Mouse (Mus musculus) R1 (cell line): ENCODE measurements at regions not wholly inside any gene's neighbourhood (a gene's known extent, or its start where the extent isn't known, plus 50 kb on each side); places are given as distances from the start of the nearest gene placed in this dataset.

Experiments used
- DNase-seq: peaks from one replicate; pipeline ENCODE4 v3.0.0-alpha.2; 2018; ENCODE audit warnings: low read depth, low spot score

- no peak for DNase-seq
Observed at GRCm38 (mm10) chr8:6583337-6584096, 1478.4 kb upstream of the Slc10a2 start.

- DNase-seq, result no peak
Observed at GRCm38 (mm10) chr8:6582732-6583131, 1477.6 kb upstream of the Slc10a2 start.

GRCm38 (mm10) chr8:6577868-6578634, 1472.9 kb upstream of the Slc10a2 start:
- no peak for DNase-seq

- DNase-seq, result no peak
Observed at GRCm38 (mm10) chr8:6575241-6575640, 1470.1 kb upstream of the Slc10a2 start.

GRCm38 (mm10) chr8:6573492-6573891, 1468.3 kb upstream of the Slc10a2 start:
- no peak for DNase-seq

- DNase-seq, result peak; percentile 23
Observed at GRCm38 (mm10) chr8:6572066-6572665, 1467.0 kb upstream of the Slc10a2 start.

- DNase-seq, result no peak
Observed at GRCm38 (mm10) chr8:6550965-6551364, 1445.8 kb upstream of the Slc10a2 start.

- no peak for DNase-seq
Observed at GRCm38 (mm10) chr8:6527171-6527570, 1422.0 kb upstream of the Slc10a2 start.

GRCm38 (mm10) chr8:6515882-6516682, 1410.9 kb upstream of the Slc10a2 start:
- no peak for DNase-seq

GRCm38 (mm10) chr8:6492453-6492852, 1387.3 kb upstream of the Slc10a2 start:
- no peak for DNase-seq

- DNase-seq, result no peak
Observed at GRCm38 (mm10) chr8:6481966-6482365, 1376.8 kb upstream of the Slc10a2 start.

GRCm38 (mm10) chr8:6471089-6471488, 1365.9 kb upstream of the Slc10a2 start:
- DNase-seq, result no peak

GRCm38 (mm10) chr8:6456553-6457180, 1351.5 kb upstream of the Slc10a2 start:
- no peak for DNase-seq

- DNase-seq, result no peak
Observed at GRCm38 (mm10) chr8:6448301-6448700, 1343.2 kb upstream of the Slc10a2 start.

- DNase-seq, result no peak
Observed at GRCm38 (mm10) chr8:6439069-6439468, 1333.9 kb upstream of the Slc10a2 start.
